Mouse (Mus musculus) ES-E14 (cell line): ENCODE results near the gene Rpl38. TPM values are rescaled to one million over a fixed set of nuclear protein-coding genes. Genes with fewer than 3 reads are reported as not detected.

Experiments used
- DNase-seq: peaks from one replicate; pipeline ENCODE4 v3.0.0-alpha.2; 2013; ENCODE audit warnings: low read depth, low spot score
- H3K27ac ChIP-seq: 2 replicates; pipeline ENCODE4 v1.5.1; 2012; ENCODE audit warnings: low read depth, mild to moderate bottlenecking, low read length, moderate library complexity, mixed read lengths; ENCODE audit not compliant: poor library complexity, insufficient read depth, severe bottlenecking
- H3K36me3 ChIP-seq: 2 replicates; pipeline ENCODE4 v1.6.1; 2012; ENCODE audit warnings: mild to moderate bottlenecking, low read length, moderate library complexity, mixed read lengths; ENCODE audit not compliant: control insufficient read depth, poor library complexity, insufficient read depth, severe bottlenecking
- H3K4me1 ChIP-seq, 2 experiments: fragments of 150-350 bp in 1 of 2; sonication (generic) in 1 of 2; 2 replicates each; pipeline ENCODE4 v1.6.1; 2012; ENCODE audit warnings: low read length in 2 of 2, mild to moderate bottlenecking in 1 of 2, mixed read lengths in 1 of 2; ENCODE audit not compliant: control insufficient read depth in 2 of 2, insufficient read depth in 2 of 2, poor library complexity in 1 of 2
- H3K4me3 ChIP-seq, 2 experiments: fragments of 150-350 bp in 1 of 2; sonication (generic) in 1 of 2; 2 replicates each; pipeline ENCODE4 v1.5.1; 2012; ENCODE audit warnings: low read length in 2 of 2, low read depth in 1 of 2, mild to moderate bottlenecking in 1 of 2, mixed read lengths in 1 of 2; ENCODE audit not compliant: insufficient read depth in 1 of 2, poor library complexity in 1 of 2, severe bottlenecking in 1 of 2
- H3K9ac ChIP-seq: 2 replicates; pipeline ENCODE4 v1.6.1; 2012; ENCODE audit warnings: low read depth, mild to moderate bottlenecking, low read length, mixed read lengths; ENCODE audit not compliant: poor library complexity, insufficient read depth, severe bottlenecking
- H3K9me3 ChIP-seq: fragments of 150-350 bp; sonication (generic); 2 replicates; pipeline ENCODE4 v1.6.1; 2012; ENCODE audit warnings: low read depth, mild to moderate bottlenecking, low read length; ENCODE audit not compliant: control insufficient read depth, insufficient read depth
- CHD2 ChIP-seq: IDR thresholded peaks from 2 replicates; pipeline ENCODE4 v1.6.1; 2014; ENCODE audit warnings: mild to moderate bottlenecking, low read depth, low read length, inconsistent platforms
- HCFC1 ChIP-seq: IDR thresholded peaks from 2 replicates; pipeline ENCODE4 v1.6.1; 2012; ENCODE audit warnings: low read length, inconsistent platforms, borderline replicate concordance; ENCODE audit not compliant: insufficient read depth
- MAFK ChIP-seq: IDR thresholded peaks from 2 replicates; pipeline ENCODE4 v1.6.1; 2014; ENCODE audit warnings: mild to moderate bottlenecking, low read depth, low read length, inconsistent platforms; ENCODE audit not compliant: insufficient read depth
- ZC3H11A ChIP-seq: IDR thresholded peaks from 2 replicates; pipeline ENCODE4 v1.6.1; 2012; ENCODE audit warnings: low read depth, mild to moderate bottlenecking, inconsistent platforms, low read length, borderline replicate concordance
- ZNF384 ChIP-seq: IDR thresholded peaks from 2 replicates; pipeline ENCODE4 v1.6.1; 2012; ENCODE audit warnings: low read depth, low read length, inconsistent platforms
- in situ Hi-C, 2 experiments: fragments of 600-800 bp; cut with MboI; formaldehyde crosslinking; loops; one replicate each; pipeline ENCODE4 v1.15.1; 2025; ENCODE audit warnings: low sequenced_read_pairs in 2 of 2, inconsistent platforms in 1 of 2; ENCODE audit not compliant: unreplicated experiment in 2 of 2
- total RNA-seq: library from RNA; depleted of rRNA; stranded (reverse); fragments of 300-350 nt; gene quantifications from 2 replicates; pipeline ENCODE4 v1.2.3, GENCODE M21; 2012

Gene Rpl38
- total RNA-seq, 1 experiment, result 3,102 TPM

DNA sequence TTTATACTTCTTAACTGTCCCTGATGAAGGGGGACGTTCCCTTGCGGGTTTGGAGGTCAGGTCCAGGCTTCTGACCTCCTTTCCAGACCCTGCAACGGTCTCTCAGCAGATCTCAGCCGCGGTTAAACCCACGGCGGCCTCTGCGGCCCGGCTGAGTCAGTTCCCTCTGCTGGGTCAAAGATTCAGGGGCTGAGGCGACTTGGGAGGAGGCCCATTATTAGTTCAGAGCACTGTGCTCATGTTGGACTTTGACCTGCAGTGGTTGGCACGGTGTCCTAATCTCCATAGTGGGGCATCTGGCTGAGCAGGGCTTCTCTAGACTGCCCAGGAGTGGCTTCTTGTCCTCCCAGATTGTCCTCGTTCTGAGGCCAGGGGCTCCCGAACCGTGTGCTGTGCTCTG, 8.1 kb downstream of the Rpl38 start:
- Histone ChIP-seq H3K9me3 (no peaks in the 10 kb centered on the region), H3K36me3 (peaks cover 27% of the 10 kb centered on the region), H3K4me1 (peaks cover 0 to 25% of the 10 kb centered on the region in 2 experiments; a peak in 2 of 4 replicates), H3K4me3 (peak overlapping the region; percentile 78 to 80), H3K9ac (peak overlapping the region; percentile 81), H3K27ac (no peak overlapping the region)
- DNase-seq, result no peak
- no peak for TF ChIP-seq HCFC1
- TF ChIP-seq CHD2, result no peak
- TF ChIP-seq MAFK, result no peak
- in situ Hi-C loops, result no loop called here

DNA sequence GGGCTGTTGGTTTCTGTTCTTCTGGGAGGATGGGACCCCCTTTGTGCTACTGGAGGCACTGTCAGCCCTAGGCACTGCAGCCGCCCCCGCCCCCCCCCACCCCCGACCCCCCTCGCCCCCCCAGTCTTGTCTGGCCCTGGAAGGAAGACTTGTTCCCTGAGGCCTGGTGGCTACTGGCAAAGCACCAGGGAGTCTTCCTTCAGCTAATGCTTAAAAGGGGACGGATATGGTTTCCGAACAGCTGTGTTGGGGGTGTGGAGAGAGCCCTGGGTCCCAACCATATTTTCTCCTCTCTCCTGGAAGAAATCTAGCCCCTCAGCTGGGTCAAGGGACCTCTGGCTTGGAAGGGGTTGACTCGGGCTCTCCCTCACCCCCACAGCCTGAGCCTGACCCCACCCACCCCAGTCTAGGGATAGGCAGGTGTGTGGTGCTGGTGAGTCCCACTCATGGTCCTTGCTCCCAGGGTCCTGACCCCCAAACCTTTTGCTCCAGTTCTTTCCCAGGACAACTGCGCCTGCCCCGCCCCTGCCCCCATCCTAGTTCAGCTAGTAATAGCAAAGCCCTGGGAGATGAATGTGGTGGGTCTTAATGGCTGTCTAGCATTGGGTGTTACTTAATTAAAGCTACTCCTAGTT, 8.7 kb downstream of the Rpl38 start:
- in situ Hi-C loops, result no loop called here
- peaks cover 21% of the 10 kb centered on the region for H3K36me3 ChIP-seq
- H3K4me1 ChIP-seq, result peaks cover 0 to 25% of the 10 kb centered on the region in 2 experiments; a peak in 2 of 4 replicates
- DNase-seq, result no peak
- no peak overlapping the region for H3K9ac ChIP-seq
- H3K4me3 ChIP-seq, result no peak overlapping the region; a peak in 1 of 4 replicates
- no peaks in the 10 kb centered on the region for H3K9me3 ChIP-seq
- H3K27ac ChIP-seq, result no peak overlapping the region
- TF ChIP-seq ZC3H11A, result no peak
- no peak for TF ChIP-seq HCFC1
- no peak for TF ChIP-seq MAFK
- no peak for TF ChIP-seq CHD2
- no peak for TF ChIP-seq ZNF384

DNA sequence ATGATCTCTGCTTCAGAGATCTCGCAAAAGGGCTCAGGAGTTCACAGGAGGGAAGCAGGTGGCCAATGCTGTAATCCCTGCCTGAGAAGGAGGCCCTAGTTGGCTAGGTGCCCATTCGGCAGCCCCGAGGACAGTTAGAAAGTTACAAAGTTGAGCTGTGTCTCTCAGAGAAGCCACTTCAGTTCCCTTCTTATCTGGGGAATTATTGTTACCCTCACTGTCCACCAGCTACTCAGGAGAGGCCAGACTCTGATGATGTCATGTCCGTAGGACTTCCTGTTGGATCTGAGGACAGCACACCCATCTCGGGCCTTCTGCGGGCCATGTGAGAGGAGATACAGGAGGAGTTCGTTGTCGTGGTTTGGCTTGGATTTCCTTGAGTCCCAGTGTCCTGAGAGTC, 11.3 kb downstream of the Rpl38 start:
- no peak for DNase-seq
- H3K4me3 ChIP-seq, result no peak overlapping the region
- TF ChIP-seq MAFK, result no peak
- no peak for TF ChIP-seq HCFC1
- TF ChIP-seq ZC3H11A, result no peak
- TF ChIP-seq CHD2, result no peak
- no peak for TF ChIP-seq ZNF384
- peaks cover 4% of the 10 kb centered on the region; the same call in 1 of the 2 replicates for H3K36me3 ChIP-seq
- H3K9me3 ChIP-seq, result no peaks in the 10 kb centered on the region
- H3K4me1 ChIP-seq, result peaks cover 0 to 25% of the 10 kb centered on the region in 2 experiments; a peak in 2 of 4 replicates
- H3K27ac ChIP-seq, result no peak overlapping the region
- in situ Hi-C loops, result no loop called here
- H3K9ac ChIP-seq, result no peak overlapping the region

DNA sequence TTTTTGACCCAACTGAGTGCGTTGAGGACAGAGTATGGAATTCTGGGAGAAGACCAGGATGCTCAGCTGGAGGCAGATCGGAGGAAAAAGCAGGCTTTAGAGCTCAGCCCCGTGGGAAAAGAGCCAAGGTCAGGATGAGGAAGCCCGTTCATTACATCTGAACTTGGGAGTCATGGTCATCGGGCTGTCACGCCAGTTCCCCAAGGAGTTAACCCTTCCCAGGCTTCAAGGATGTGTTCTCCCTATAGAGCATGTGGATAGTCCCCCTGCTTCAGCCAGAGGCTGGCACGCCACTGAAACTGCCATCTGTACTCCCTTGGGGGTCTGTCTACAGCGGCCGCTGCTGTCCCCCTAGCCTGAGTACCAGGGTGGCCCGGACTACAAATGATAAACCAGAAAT, 12.0 kb downstream of the Rpl38 start:
- no peak overlapping the region for H3K4me3 ChIP-seq
- in situ Hi-C loops, result no loop called here
- no peak overlapping the region for H3K27ac ChIP-seq
- no peak for DNase-seq
- TF ChIP-seq MAFK (no peak), CHD2 (no peak), HCFC1 (no peak), ZC3H11A (no peak), ZNF384 (no peak)
- H3K9me3 ChIP-seq, result no peaks in the 10 kb centered on the region
- H3K9ac ChIP-seq, result no peak overlapping the region
- H3K4me1 ChIP-seq, result peaks cover 0 to 32% of the 10 kb centered on the region in 2 experiments; a peak in 3 of 4 replicates
- peaks cover 4% of the 10 kb centered on the region; the same call in 1 of the 2 replicates for H3K36me3 ChIP-seq

DNA sequence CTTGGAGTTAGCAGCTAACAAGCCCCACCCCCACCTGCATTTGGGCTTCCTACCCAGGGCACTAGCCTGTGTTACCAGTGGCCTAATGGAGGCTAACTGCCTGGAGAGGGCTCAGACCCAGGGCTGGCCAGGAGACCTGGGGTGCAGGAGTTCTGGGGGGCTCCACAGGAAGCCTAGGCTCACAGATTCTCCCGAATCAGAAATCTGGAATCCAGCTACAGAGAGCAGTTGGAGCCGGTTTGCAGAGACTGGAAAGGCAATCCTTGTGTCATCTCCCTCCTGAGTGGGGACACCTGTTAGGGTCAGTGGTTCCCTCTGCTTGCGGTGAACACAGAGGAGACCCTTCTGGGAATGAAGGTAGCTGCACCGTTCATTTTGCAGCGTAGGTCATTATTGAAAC, 12.7 kb downstream of the Rpl38 start:
- DNase-seq, result no peak
- no peak for TF ChIP-seq CHD2
- no peak for TF ChIP-seq MAFK
- TF ChIP-seq HCFC1, result no peak
- TF ChIP-seq ZNF384, result no peak
- TF ChIP-seq ZC3H11A, result no peak
- Histone ChIP-seq H3K4me1 (peaks cover 0 to 36% of the 10 kb centered on the region in 2 experiments; a peak in 3 of 4 replicates), H3K27ac (no peak overlapping the region), H3K9ac (no peak overlapping the region), H3K4me3 (no peak overlapping the region), H3K36me3 (peaks cover 4% of the 10 kb centered on the region; the same call in 1 of the 2 replicates), H3K9me3 (no peaks in the 10 kb centered on the region)
- in situ Hi-C loops, result no loop called here
